Mouse (Mus musculus) adrenal gland, postnatal 25 days (tissue): ENCODE measurements around the gene Cdt1. TPM values are rescaled to one million over a fixed set of nuclear protein-coding genes. Genes with fewer than 3 reads are reported as not detected.
"Not testable (repeated sequence)": the region's sequence is repeated elsewhere in the genome, so short reads cannot be mapped to it uniquely, and the experiment has no call there.

Source experiments
- DNase-seq: peaks from one replicate; pipeline ENCODE4 v3.0.0; 2021; ENCODE audit warnings: mixed read lengths
- total RNA-seq: library from RNA; stranded (reverse); gene quantifications from 2 replicates; pipeline ENCODE4 v1.2.3, GENCODE M21; 2021

The Cdt1 gene
- total RNA-seq, 1 experiment from 2014 or later: 12.5 TPM

GRCm38 (mm10) chr8:122550234-122550994, 17.4 kb upstream of the Cdt1 start:
- DNase-seq: peak; percentile 64

DNA sequence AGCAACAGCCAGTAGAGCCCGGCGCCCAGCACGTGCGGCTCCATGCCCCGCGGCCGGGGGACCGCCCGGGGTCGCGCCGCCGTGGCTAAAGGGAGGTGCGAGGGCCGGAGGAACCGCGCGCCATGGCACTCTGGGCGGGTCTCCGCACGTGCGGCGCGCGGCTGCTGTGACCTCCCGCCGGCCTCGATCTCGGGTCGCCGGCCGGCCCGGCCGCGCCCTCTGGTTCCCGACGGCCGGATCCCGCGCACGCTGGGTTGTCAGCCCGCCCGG, 16.9 kb upstream of the Cdt1 start:
- no peak for DNase-seq

GRCm38 (mm10) chr8:122551265-122552051, 16.4 kb upstream of the Cdt1 start, which contains the start of gene Piezo1:
Gene Piezo1, minus strand, starts transcription at chr8:122551329.
- peak; percentile 92 for DNase-seq

DNA sequence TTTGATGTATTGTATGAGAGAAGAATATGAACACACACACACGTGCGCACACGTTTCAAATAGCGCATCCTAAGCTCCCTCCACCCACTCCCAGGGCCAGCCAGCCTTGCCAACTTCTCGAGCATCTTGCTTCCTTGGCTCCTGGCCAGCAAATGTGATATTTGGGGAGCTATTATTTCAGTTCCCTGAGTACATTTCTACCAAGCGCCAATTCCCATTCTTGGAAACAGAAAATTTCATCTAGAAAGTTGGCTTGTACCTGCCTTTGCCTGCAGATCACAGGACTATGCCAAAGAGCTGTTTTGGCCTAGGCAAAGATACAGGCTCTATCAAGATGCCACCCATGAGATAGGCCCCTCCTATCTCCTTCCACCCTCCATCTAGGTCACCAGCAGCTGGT, 13.0 kb upstream of the Cdt1 start:
- no peak for DNase-seq

DNA sequence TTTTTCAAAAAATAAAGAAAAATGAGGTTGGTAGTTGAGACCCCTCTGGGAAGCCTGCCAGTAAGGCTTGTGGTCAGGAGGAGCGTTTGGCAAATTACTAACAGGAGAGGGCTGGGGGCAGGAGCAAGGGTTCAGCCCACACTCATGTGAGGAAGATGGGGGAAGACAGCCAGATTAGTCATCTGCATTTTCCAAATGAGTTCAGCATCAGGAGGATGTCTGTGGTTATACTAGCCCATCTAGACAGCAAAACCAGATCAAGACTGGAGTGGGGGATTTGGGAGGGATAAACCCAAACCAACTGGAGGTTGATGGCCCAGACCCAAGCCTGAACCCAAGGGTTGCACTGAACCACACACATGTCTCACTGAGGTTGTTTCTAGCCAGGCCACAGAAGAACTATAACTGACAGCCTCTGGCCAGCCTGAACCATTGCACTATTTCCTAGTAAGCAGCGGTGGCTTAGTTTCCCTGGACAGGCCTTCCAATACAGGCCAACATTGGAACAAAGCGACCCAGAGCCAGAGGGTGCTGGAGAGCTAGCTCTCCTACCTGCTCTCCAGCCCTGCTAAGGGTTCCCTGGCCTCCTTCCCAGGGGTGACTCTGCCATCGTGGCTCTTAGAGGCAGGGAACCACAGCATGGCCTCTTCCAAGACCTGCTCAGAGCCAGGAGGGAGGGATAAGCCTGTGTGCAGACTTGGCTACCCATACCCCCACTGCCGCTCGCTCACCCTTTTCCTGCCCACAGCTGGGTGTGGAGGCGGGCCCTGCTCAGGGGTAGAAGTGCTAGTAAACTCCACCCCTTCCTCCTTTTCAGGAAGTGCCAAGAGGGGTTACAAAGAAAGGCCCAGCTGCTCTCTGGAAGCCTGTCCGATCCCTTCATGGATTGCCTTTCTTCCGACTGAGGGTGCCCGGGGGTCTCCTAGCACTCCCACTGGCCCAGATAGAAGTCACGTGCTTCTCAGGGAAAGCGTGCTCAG, 11.5 kb upstream of the Cdt1 start:
- DNase-seq: peak; percentile 54

DNA sequence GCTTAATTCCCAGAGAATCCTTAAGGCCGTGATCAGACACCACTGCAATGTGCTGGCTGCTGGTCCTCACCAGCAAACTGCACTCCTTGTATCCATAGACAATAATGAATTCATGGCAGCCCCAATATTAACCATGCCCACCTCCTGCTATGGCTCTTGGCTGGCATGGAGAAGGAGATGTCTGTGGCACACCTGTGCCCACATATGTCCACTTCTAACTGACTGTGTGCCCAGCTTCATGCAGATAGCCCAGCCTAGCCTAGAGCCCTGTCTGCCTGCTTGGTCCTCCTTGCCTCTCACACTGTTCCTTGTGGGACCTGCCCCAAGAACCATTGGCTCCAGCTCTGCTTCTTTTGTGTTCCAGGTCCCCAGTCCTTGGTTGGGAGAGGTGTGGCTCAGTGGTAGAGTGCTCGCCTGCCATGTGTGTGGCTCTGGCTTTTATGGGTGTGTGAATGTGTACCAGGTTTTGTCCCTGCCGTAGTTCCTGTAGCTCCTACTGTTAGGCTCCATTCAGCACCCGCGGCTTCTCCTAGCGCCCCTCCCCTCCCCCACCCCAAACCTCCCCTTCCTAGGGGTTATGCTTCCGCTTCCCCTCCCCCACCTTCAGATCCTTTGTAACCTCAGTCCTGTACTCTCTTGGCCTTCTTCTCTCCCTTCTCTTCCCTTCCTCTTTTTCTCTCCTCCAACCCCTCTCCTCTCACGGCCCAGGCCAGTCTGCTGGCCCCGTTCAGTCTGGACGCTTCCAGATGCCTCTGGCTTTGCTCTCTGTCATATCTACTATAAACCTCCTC, 10.4 kb upstream of the Cdt1 start:
- DNase-seq: no peak

GRCm38 (mm10) chr8:122558671-122559349, 9.0 kb upstream of the Cdt1 start:
- DNase-seq: no peak

DNA sequence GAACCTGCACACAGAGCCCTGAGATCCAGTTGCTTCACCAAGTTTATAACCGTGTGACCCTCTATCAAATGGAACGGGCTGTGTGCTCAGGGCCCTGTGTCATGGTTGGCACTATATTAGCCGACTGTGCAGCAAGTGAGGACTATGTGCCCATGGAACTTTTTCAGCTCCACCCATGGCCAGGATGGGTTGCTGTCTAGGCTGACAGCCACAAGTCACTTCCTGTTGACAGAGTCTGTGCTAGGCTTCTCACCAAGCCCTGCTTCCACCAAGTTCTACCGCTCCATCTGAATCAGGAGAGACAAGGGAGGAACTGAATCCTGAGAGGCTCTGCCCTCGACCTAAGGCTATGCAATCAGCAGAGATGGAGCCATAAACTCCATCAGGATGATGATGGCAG, 6.6 kb upstream of the Cdt1 start:
- no peak for DNase-seq

DNA sequence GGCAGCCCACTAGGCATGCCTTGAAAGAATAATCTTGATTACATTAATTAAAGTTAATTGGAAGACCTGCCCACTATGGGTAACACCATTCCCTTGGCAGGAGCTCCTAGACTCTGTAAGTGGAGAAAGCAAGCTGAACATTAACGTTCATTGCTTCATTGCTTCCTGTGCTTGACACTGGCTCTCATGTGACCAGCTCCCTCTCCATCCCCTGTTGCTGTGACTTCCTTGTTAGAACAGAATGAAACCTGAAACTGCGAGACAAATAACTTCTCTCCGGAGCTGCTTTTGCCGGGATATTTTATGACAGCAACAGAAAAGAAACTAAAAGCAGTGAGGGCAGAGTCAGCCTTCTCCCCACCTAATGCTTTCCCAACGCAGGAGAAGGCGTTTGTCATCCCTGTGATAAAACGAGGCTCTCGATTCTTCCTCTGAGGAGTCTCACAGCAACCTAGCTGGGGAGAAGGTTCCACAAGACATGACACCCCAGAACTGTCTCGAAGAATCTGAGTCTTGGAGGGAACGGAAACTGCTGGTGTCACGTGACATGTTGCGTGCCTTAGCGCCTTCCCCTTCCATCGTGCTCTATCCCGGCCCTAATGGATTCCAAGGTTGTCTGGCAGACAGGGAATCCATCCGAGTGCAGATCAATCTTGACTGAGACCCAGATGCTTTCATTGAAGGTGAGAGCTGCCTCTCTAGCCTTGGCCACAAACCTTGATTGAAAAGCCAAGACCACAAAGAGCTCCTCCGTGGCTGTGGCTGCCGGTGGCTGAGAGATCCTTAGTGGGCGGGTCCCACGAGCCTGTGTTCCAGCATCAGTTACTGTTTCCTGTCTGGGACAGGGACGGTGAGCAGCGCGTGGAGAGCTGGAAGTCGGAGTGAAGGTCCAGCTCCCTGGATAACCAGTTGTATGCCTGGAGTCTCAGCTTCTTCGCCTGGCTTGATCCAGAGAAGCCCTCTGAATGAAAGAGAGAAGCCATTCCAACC, 3.2 kb upstream of the Cdt1 start:
- no peak for DNase-seq

DNA sequence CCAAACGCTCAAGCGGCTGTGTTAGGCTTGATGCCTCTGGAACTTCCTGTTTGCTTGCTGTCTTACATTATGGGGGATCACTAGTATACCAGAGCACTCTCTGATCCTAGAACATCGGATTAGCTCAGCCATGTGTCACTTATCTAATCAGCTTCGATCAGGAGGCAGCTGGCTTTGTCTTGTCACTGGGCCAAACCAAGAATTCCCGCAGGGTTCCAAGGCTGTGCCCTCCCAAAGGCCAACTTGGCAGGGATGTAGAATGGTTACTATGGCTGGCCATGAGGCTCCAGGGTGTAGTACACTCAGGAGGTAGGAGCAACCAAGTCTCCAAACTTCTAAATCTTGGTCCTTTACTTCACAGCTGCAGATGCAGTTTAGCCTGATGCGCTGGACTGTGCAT, 1.0 kb upstream of the Cdt1 start:
- DNase-seq: peak; percentile 38

DNA sequence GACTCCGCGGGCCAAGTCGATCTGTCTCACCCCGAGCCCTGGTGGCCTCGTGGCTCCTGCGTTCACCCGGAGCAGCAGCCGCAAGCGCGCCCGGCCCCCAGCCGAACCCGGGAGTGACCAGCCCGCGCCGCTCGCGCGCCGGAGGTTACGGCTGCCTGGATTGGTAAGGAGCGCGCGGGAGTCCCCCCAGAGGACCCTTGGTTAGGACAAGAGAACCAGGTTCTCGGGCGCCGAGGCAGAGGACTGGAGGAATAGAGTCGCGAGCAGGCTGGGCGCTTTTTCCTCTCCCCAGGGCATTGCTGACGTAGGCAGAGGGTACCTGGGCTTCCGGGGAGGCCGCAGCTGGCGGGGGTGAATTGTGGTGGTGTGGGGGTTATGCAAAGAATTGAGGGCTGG, 292 bp downstream of the Cdt1 start:
- no peak for DNase-seq

GRCm38 (mm10) chr8:122568881-122569309, 1.1 kb downstream of the Cdt1 start:
- no peak for DNase-seq

GRCm38 (mm10) chr8:122569329-122569728, 1.5 kb downstream of the Cdt1 start:
- no peak for DNase-seq

- DNase-seq: no peak
These were observed 2.2 kb downstream of the Cdt1 start for GRCm38 (mm10) chr8:122569996-122570395.

DNA sequence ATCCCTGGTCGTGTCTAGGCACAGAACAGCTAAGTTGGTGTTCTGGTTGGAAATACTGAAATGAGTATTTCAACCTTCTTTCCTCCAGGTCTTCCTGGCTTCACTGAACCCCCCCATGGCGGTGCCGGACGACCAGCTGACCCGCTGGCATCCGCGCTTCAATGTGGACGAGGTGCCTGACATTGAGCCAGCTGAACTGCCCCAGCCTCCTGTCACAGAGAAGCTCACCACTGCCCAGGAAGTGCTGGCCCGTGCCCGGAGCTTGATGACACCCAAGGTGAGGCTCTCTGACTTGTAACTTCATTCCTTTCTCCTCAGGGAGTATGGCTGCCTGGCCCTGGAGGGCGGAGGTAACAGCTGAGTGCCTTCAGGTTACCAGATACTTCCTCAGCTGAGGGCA, 3.3 kb downstream of the Cdt1 start:
- no peak for DNase-seq

DNA sequence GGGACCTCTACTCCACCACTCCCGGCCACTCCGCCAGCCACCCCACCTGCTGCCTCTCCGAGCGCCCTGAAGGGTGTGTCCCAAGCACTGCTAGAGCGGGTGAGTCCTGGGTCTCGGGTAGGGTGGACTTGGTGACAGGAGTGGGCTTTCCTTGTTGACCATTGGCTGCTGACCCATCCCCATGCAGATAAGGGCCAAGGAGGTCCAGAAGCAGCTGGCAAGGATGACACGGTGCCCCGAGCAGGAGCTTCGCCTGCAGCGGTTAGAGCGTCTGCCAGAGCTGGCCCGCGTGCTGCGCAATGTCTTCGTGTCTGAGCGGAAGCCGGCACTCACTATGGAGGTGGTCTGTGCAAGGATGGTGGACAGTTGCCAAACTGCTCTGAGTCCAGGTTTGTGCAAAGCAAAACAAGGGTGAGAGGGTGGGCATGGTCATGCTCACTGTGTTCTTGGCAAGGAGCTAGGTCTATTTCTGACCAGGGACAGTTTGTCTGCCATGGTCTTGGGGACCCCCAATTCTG, 4.0 kb downstream of the Cdt1 start:
- DNase-seq: no peak

DNA sequence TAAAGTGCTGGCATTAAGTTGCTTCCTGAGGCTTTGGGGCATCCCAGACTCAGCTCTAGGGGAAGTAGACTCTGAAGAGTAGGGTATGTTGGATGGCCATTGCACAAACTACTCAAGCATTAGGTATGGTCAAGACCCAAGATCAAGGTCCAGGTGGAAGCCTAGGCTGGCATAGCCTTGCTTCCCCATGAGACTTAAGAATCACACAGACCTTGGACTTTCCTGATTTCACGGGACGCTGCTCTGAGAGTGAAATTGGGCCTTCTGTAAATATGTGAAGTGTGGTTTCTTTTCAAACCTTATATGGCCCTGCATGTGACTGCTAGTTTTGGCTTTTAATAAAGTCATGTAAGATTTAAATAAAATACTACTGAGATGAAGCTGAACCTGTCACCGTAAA, 4.9 kb downstream of the Cdt1 start:
- DNase-seq: no peak

DNA sequence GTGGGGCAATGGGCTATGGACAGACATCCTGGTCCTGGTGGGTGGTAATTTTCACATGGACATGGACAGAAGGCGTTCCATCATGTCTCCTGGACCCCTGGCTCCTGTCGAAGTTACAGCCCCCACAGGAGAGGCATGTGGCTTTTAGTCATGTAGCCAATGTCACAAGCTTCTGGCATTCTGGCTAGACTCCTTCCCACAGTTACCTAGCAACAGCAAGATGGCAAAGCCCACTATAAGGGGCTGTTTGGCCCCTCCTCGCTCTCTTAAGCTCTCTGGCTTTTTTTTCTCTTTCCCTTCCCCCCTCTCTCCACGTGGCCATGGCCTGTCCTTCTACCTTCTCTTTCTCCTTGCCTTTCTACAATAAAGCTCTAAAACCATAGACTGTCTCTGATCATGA, 5.4 kb downstream of the Cdt1 start:
- not testable (repeated sequence) for DNase-seq

DNA sequence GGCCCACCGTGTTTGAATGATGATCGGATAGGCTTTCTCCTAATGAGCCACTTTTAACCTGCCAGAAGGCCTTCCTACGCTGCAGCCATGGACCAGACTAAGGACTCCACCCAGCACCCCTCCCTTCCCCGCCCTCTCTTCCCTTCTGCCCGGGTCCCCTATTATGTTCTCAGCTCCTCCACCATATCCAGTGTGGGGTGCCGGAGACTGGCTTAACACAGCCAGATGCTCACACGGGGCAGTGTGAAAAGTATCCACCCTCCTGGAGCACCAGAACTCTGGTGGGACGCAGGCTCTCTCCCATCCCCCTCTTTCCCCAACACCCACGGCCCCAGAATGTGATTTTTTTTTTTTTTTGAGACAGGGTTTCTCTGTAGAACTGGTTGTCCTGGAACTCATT, 5.8 kb downstream of the Cdt1 start:
- DNase-seq: no peak

DNA sequence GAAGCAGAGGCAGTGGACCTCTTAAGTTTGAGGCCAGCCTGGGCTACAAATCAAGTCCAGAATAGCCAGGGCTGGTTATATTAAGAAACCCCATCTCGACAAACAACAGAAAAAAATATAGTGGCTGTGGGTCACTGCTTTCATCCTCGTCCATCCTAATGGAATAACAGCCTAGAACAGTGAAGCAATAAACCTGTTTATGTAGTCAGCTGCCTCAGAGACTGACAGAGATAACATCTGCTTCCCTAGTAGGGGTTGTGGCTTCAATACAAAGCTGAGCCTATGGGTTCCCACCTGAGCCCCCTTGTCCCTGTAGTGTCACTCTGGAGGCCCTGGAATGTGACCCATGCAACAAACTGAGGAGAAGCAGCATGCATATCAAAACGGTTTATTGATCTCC, 6.4 kb downstream of the Cdt1 start:
- DNase-seq: no peak
